Mouse (Mus musculus): ENCODE data around the gene Hoxd4.

DNA sequence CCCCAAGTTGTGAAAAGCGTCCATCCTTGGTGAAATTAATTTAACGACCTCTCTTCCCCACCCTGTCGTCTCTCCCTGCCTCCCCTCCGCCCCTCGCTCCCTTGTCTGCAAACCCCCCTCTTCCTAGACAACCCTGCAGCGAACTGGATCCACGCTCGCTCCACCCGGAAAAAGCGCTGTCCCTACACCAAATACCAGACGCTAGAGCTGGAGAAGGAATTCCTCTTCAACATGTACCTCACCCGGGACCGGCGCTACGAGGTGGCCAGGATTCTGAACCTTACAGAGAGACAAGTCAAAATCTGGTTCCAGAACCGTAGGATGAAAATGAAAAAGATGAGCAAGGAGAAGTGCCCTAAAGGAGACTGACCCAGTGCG lies 12.7 kb upstream of the Hoxd4 start:
- TF ChIP-seq CTCF (IDR thresholded peaks at IDR 0.05; ENCODE audit: control insufficient read depth, insufficient read depth, low read length) (no peak), POLR2A (IDR thresholded peaks at IDR 0.05; ENCODE audit: borderline replicate concordance, control insufficient read depth, low read depth, low read length) (no peak)
